Mouse (Mus musculus) B cell, adult 62 days (primary cell): ENCODE data around the gene Fbxo31. TPM values are rescaled to one million over a fixed set of nuclear protein-coding genes. Genes with fewer than 3 reads are reported as not detected.

Experiments
- total RNA-seq: library from RNA; stranded (reverse); gene quantifications from 4 replicates; pipeline ENCODE4 v1.2.4, GENCODE M21; 2023

Fbxo31 gene
- 16.4 to 19.5 TPM (median 17.6 TPM) in 4 replicates for total RNA-seq

DNA sequence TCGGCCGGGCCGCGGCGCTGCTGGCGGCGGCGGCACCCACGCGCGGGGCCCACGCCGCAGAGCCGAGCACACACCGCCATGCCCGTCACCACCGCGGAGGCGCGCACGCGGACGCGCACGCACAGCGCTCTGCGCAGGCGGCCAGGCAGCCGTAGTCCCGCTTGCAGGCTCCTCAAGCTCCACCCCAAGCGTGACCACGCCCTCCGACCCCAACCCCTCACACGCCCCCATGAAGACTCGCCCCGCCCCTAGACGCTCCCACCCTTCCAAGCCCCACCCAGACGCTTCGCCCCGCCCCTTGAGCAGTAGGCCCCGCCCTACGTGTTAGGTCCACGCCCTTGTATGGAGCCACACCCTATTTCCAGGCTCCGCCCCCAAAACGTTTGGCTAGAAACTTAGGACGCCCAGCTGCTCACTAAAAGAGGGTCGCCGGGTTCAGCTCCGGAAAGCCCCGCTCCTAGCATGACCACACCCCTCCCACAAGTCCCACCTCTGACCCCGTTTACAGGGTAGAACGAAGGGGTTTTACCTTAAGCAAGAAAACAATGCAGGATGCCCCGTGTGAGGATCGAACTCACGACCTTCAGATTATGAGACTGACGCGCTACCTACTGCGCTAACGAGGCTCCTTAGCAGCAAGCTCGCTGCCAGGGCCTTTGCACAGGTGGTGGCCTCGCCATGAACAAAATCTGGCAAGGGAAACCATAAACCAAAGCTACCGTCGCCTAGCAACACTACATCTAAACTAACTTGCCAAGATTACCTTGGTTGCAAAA lies at the start of gene Fbxo31:
TSS of gene Fbxo31 (minus strand) at position 131 of the 776 bp plus-strand sequence.

DNA sequence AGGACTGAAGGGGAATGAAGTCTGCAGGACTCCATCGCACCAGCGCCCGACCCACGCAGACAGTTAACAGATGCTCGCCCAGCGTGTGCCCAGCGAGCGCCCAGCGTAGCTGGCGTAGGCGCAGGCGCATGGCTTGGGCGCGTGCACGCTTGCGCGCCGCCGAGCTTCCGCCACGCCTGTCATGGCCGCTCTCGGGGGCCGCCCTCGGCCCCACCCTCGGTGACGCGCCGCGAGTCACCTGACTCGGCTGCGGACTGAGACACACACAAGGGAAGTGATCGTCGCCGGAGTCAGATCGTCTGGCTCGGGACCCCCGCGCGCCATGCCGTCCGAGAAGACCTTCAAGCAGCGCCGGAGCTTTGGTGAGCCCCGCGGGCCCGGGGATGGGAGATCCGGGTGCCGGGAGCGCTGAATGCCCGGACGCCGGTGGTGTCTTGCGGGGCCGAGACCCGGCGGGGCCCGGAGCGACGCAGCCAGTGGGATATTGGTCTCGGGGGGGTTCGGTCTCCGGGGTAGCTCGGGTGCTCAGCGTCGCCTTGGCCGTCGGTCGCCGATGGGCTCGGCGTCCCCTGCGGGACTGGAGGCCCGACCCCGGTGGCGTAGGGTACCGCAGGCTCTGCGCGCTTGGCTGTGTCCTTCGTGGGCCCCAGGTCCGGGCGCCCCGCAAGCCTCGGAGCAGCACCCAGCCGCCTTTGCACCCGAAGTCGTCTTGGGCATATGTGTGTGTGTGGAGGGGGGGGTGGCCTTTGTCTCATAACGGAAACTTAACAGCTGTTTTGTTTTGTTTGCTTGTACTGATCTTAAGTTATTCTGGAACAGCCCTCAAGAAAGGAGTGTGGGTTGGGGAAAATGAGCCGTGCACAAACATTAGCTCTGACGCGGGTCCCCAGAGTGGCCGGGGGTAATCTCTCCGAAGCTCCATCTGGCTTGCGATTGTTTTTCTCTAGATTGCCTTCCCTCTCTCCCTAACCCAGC lies 11.9 kb upstream of the Fbxo31 start, which contains the start of gene Map1lc3b:
TSS of gene Map1lc3b (plus strand) at position 159 of the 975 bp plus-strand sequence.

DNA sequence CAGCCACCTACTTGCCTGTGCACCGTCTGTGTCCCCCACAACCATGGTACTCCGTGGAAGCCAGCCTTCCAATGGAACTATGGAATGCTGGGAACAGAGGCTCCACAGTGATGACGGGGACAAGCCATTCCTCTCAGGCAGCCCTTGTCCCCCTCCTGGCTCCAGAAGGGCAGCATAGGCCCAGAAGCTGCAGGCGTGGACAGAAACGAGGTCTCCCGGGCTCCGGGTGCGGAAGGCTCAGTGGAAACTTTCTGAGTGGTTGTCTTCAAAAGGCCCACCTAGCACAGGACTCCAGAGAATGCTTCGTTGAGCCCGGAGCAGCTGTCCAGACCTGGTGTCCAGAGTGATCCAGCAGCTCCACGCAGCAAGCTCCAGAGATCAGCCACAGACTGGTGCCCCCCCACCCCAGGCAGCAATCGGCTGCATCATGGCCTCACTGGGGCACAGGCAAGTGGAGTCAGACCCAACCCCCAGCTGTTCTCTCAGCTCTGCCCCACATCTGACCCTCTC lies 34.3 kb downstream of the Fbxo31 start, which contains the start of gene 1700018B08Rik:
TSS of gene 1700018B08Rik (minus strand) at position 45 of the 510 bp plus-strand sequence.

Other genes starting within 250 kb of the Fbxo31 start
- gene 1700018B08Rik, start 34.5 kb downstream of the Fbxo31 start, total RNA-seq, result not detected in 4 replicates
- 194 to 209 TPM (median 197 TPM) in 4 replicates for gene Map1lc3b, start 11.6 kb upstream of the Fbxo31 start, total RNA-seq
- 0.19 TPM in 1 of 4 replicates, not detected in the others for gene Zcchc14, start 74.1 kb upstream of the Fbxo31 start, total RNA-seq
- not detected in 4 replicates for gene Jph3, start 150.8 kb upstream of the Fbxo31 start, total RNA-seq